Mouse (Mus musculus) frontal cortex, postnatal 14 days (tissue): ENCODE data around the gene Lekr1.
"Not testable (repeated sequence)": the region's sequence is repeated elsewhere in the genome, so short reads cannot be mapped to it uniquely, and the experiment has no call there.

Experiments used
- DNase-seq, 2 experiments: peaks; one replicate each; pipeline ENCODE4 v3.0.0; 2022; ENCODE audit warnings: low spot score in 2 of 2

Lekr1 gene

GRCm38 (mm10) chr3:65767202-65767862 lies 101.3 kb downstream of the Lekr1 start:
- no peak for DNase-seq

- DNase-seq, result not testable (repeated sequence)
These were observed 103.6 kb downstream of the Lekr1 start for GRCm38 (mm10) chr3:65769666-65770065.

GRCm38 (mm10) chr3:65773910-65774309 lies 107.9 kb downstream of the Lekr1 start:
- no peak for DNase-seq

GRCm38 (mm10) chr3:65775096-65775495 lies 109.1 kb downstream of the Lekr1 start:
- DNase-seq, result no peak

GRCm38 (mm10) chr3:65782246-65782645 lies 116.2 kb downstream of the Lekr1 start:
- no peak for DNase-seq

- DNase-seq, result no peak
These were observed 124.2 kb downstream of the Lekr1 start for GRCm38 (mm10) chr3:65790076-65790685.

GRCm38 (mm10) chr3:65793561-65793960 lies 127.5 kb downstream of the Lekr1 start:
- no peak for DNase-seq

GRCm38 (mm10) chr3:65794711-65795110 lies 128.7 kb downstream of the Lekr1 start:
- DNase-seq, result no peak

GRCm38 (mm10) chr3:65797345-65798137 lies 131.5 kb downstream of the Lekr1 start:
- no peak for DNase-seq

- no peak for DNase-seq
These were observed 134.9 kb downstream of the Lekr1 start for GRCm38 (mm10) chr3:65800962-65801361.

- DNase-seq, result no peak
These were observed 136.2 kb downstream of the Lekr1 start for GRCm38 (mm10) chr3:65802185-65802584.

- no peak for DNase-seq
These were observed 136.8 kb downstream of the Lekr1 start for GRCm38 (mm10) chr3:65802868-65803267.

GRCm38 (mm10) chr3:65814881-65815280 lies 148.9 kb downstream of the Lekr1 start:
- no peak for DNase-seq

GRCm38 (mm10) chr3:65816012-65816411 lies 150.0 kb downstream of the Lekr1 start:
- DNase-seq, result no peak

GRCm38 (mm10) chr3:65818597-65818996 lies 152.6 kb downstream of the Lekr1 start:
- DNase-seq, result no peak

- no peak for DNase-seq
These were observed 153.8 kb downstream of the Lekr1 start for GRCm38 (mm10) chr3:65819841-65820240.

- DNase-seq, result no peak
These were observed 158.9 kb downstream of the Lekr1 start for GRCm38 (mm10) chr3:65824886-65825285.

GRCm38 (mm10) chr3:65826716-65827115 lies 160.7 kb downstream of the Lekr1 start:
- no peak for DNase-seq

GRCm38 (mm10) chr3:65827400-65827799 lies 161.4 kb downstream of the Lekr1 start:
- no peak for DNase-seq

- no peak for DNase-seq
These were observed 162.0 kb downstream of the Lekr1 start for GRCm38 (mm10) chr3:65828020-65828419.

GRCm38 (mm10) chr3:65829230-65829629 lies 163.2 kb downstream of the Lekr1 start:
- DNase-seq, result no peak

GRCm38 (mm10) chr3:65829943-65830483 lies 164.0 kb downstream of the Lekr1 start:
- DNase-seq, result no peak
